Mouse (Mus musculus): Measurements from ENCODE around the gene Hdac5. TPM values are rescaled to one million over a fixed set of nuclear protein-coding genes. Genes with fewer than 3 reads are reported as not detected.
A peak's percentile ranks its signal among the peaks of the same experiment; 100 is the strongest.

The Hdac5 gene
- total RNA-seq, 2 experiments from 2014 or later: 115 to 117 TPM

DNA sequence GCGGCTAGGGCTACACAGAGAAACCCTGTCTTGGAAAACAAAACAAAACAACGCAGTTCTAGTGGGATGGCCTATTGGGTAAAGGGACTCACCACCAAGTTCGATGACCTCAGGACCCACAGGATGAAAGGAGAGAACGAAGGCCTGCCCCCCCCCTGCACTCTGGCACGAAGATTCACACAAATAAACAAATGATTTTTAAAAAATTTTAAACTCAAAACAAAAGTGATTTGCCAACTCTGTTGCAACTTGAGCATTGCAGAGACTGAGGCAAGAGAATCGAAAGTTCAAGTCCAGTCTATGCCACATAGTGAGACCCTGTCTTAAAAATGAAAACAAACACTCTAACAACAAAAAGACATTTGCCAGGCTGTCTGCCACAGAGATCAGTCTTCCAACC lies 10.7 kb upstream of the Hdac5 start:
- no peak for DNase-seq

DNA sequence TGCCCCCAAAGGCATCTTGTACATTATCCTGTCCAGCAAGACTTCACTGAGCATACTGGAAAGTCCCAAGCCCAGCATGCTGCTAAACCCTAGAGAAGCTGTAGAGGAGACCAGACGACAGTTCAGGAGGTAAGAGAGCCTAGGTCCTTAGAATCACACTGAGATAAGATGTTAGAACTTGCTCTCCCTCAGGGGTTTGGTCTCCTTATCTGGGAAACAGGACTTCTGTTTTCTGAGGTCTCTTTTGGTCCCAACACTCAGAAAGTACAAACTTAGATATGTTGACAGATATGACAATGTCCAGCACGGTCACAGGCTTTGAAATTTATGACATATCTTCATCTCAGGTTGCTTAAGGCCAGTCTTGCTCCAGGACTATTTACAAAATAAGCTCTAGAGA lies 6.1 kb upstream of the Hdac5 start:
- no peak for DNase-seq

DNA sequence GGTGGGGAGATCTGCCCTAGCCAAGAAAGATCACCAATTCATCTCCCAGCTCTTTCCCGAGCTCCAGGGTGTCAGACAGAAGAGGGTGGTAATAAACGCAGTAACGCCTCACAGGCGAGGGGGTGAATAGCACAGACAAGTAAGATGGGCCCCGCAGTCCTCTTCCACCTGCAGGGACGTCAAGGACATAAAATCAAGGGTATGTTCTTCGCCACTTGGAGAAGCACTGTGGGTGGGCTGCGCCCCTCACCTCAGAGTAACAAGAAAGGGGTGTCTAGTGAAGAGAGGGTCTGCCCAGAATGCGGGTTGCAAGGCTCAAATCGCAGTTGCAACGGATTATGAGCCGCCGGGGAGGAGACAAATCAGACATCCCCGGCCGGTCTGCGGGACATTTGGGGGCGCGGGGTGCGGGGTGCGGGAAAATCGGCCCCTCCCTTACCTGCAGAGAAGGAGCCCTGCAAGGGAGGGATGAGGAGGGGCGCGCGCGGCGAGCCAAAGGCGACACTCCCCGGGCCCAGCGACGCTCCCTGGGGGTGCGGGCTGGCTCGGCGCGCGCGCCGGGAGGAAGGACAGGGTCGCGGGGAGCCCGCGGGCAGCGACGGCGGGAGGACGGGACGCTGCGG lies 524 bp downstream of the Hdac5 start:
- DNase-seq: peak in 1 of 2 experiments; percentile 65

DNA sequence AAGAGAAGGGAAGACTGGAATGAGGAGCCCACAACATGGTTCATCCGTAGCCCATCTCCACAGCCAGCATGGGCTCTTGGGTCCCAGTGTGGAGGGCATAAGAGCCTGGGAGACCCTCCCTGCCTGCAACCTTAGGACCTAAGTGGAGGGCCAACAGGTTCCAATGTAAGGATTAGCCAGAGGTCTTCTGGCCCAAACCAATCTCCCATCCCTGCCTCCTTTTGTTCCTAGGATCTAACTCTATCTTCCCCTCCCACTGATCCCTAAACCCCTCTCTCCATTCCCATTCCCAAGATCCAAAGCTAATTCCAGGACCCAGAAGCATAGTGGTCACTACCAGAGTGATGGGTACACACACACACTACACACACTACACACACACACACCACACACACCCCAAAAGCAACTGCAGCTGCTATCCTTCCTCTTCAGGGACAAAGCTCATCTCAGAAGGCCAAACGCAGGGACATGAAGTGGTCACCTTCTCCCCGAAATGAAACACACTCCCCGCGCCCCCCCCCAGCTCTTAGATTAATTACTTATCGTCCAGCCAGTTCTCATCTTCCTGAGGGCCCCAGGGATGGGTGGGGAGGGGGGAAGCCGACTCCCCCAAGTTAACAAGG lies 1.2 kb downstream of the Hdac5 start:
- no peak for DNase-seq

DNA sequence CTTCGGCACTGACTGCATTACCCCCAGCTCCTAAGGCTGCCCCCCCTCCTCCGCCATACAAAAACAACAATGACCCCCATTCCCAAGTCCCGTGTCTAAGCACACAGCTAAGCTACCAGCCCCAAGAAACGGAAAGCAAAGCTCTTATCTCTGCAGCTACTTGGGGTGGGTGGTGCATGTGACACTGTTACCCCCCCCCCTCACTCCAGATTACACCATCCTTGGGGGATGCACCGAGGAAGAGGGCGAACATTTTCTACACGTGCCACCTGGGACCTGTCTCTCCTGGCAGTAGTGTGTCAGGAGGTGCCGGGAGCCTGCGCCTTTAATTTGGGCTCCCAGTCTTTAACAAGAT lies 1.8 kb downstream of the Hdac5 start:
- no peak for DNase-seq

DNA sequence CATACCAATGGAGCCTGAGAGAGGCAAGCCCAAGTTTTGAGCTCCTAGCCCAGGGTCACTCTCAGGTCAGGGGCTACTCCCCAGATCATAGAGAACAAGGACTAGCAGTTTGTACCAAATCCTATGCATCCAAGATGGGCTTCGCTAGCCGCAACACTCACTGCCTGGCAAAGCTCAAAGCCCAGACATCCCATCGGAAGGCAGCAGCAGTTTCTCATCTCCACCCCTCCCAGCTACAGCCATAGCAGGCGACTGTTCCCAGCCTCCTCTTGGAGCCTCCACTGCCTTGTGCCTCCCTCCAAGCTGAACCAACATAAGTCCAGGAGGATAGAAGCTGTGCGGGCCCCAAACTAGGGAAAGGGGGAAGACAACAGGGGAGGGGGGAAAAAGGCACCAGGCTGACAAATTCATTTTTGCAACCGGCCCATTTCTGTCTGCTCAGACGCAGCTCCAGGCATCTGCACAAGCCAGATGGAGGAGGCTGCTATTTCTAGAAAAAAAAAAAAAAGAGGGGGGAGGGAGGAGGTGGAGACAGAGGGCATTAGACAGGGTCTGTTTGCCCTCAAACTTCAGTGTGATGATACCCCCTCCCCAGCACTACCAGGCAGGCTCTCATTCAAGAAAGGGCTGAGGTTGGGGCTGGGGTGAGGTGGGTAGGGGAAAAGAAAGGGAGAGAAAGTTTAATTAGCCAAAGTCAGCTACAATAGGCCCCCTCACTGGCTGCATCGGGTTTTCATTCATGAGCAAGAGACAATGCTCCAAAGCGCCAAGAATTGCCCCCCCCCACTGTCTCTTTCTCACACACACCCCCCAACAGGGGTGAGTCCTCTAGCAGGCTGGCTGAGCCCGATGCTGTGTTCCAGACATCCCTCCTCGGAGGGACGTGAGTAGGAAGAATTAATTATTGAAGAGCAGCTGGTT lies 2.4 kb downstream of the Hdac5 start:
- DNase-seq: no peak

DNA sequence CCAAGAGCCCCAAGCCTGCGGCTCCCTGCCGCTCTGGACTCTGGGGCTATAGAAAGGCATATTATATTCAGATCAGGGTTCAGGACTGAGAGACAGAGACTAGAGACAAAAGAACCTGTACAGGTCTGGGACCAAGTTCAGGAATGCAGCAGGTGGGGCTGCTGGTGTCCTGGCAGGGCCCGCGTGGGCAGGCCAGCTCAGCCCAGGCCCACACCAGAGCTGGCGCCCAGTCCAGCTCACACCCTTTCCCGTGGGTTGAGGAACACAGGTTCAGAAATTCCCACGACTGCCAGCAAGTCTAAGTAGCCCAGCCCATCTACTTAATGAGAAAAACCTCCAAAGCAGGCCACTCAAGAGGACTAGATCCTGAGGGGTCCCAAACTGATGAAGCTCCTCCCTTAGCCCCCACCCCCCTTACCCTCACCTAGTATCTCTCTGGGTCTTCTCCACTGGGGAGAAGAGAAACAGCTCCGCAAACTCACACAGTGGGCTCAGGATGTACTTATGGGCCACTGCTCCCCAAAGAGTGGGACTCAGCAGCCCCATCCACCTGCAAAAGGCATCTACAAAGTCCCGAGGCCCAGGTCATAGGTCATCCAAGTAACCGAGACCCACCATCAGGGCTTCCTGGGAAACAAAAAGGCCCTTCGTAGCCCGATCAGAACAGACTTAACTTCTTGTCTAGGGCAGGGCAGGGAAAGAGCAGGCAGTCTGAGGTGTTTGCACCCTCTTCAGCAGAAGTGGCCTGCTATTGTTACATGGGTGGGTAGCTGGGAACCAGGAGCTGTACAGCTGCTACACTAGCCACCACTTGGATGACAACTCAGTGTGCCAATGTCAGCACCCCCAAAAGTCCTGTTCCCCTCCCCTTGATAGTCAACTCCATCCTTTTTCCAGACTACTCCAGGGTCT lies 3.6 kb downstream of the Hdac5 start:
- DNase-seq: peak in 1 of 2 experiments; percentile 15

DNA sequence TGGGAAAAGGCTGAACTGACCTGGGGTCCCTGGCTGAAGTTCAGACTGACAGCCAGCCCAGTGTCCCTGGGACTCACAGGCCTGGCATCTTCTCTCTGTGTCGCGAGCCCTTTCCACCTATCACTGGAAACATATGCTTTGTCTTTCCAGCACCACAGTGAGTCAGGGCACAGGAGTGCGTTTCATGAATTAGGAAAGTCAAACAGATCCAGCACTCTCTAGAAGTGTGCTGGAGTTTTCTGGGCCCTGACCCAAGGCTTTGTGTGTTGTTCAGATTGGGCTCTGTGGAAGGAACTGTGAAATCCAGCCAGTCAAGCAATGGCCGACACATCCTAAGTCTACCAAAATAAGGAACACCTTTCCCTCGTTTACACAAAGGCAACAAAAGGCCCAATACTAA lies 4.7 kb downstream of the Hdac5 start:
- DNase-seq: peak in 1 of 2 experiments; percentile 15

DNA sequence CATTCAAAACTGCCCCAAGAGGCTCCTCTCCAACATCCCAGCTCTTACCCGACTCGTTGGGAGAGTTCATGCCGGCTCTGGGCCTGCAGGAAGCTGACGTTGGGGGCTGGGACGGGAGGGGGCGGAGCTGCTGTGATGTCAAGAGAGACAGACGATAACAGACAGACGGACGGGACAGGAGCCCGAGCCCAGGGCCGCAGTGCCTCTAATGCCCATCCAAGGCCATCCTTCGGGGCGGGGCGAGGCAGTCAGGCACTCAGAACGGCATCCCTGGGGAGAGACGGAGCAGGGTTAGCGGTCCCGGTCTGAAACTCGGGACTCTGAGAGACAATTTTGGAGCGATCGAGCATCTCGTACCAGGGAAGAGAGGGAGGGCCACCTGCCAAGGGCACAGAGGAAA lies 5.3 kb downstream of the Hdac5 start:
- peak; percentile 67 to 78 for DNase-seq

DNA sequence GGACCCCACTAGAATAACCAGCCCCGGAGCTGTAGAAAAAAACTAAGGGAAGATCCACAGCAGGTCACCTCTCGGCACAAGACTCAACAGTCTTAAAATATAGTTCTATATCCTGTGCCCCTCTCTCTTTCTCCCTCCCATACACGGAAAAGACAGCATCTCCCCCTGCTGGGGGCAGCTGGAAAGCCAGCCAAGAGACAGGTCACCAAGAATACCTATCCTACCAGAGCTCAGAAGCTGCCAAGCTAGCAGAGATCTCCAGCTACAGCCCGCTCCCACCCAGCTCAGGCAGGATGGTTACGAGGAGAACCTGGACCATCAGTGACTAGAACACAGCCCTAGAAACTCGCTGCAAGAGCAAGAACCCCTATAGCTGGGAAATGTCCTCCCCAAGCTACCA lies 6.8 kb downstream of the Hdac5 start:
- peak in 1 of 2 experiments; percentile 65 for DNase-seq

DNA sequence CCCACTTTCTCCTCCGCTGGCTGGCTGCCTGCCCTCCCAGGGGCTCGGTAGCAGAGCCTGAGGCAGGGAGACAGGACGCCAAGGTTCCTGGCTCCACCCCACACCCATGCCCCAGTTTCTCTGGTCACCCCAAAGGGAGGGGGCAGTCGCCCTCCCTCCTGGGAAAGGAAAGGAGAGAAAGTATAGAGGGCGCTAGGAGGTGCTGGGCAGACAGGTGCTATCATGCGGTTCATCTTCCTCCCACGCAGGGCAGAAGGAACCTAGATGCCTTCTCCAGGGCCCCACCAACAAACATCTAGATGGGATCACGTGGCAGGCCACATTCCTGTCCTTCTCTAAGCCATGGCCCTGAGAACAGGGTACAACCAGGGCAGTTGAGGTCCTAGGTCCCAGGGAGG lies 8.0 kb downstream of the Hdac5 start:
- no peak for DNase-seq

DNA sequence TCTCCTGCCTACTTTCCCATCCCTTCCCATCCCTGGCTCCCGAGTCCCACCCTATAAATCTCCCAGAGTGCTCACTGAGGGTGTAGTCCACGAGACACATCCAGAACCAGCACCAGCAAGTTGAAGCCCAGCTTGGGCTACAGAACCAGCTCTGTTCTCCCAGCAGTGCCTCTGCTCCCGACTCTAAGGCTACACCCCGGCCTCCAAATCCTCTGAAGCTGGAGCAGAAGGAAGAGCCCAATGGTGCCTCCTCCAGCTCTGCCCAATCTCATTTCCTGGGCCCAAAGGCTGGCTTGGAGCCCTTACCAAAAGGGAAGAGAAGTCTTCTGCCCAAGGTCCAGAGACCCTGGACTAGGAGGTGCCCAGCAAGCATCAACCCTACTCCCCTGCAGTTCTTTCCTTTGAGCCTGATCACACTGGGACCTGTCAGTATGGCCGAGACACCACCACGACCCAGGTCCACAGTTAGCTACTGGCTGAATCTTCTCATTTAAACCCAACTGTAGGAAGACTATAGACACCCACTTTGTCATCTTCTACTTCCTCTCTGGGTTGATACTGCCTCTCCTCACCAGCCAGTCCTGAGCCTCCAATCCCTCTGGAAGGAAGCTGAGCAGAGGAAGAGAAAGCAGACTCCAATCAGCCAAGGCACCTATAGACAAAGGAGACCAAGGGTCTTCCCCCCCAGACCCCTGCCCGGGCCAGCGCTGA lies 8.6 kb downstream of the Hdac5 start:
- DNase-seq: peak in 1 of 2 experiments; percentile 20

DNA sequence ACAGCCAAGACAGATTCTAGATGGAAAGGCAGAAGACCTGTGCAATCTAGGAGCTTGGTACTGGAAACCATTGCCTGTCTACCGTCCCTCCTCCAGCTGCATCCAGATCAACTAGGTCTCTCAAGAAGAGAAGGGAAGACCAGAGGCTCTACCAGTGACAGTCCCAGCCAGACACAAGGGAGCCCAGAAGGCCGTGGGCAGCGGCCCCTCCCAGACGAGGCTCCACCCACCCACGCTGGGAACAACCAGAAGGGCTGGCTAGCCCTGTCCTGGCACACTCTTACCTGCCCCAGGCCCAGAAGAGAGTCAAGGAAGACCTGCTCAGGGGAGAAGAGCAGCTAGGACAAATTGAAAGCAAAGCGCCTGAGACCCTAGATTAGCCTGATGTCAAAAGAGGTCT lies 9.5 kb downstream of the Hdac5 start:
- peak in 1 of 2 experiments; percentile 48 for DNase-seq

DNA sequence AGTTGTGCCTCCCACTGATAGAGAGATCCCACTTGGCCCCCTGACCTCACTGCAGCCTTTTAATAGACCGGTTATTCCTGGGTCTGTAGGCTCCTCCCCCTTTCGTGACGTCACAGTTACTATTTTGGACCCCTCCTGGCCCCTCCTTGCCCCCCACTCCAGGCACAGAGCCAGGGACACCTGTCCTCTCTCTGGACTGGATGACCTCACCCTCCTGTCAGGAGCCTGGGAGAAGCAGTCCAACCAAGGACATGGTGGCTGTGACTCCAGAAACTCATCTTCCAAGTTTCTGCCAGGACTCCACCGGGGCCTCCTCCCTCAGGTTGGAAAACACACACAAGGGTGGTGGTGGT lies 10.0 kb downstream of the Hdac5 start:
- peak; percentile 91 to 92 for DNase-seq

DNA sequence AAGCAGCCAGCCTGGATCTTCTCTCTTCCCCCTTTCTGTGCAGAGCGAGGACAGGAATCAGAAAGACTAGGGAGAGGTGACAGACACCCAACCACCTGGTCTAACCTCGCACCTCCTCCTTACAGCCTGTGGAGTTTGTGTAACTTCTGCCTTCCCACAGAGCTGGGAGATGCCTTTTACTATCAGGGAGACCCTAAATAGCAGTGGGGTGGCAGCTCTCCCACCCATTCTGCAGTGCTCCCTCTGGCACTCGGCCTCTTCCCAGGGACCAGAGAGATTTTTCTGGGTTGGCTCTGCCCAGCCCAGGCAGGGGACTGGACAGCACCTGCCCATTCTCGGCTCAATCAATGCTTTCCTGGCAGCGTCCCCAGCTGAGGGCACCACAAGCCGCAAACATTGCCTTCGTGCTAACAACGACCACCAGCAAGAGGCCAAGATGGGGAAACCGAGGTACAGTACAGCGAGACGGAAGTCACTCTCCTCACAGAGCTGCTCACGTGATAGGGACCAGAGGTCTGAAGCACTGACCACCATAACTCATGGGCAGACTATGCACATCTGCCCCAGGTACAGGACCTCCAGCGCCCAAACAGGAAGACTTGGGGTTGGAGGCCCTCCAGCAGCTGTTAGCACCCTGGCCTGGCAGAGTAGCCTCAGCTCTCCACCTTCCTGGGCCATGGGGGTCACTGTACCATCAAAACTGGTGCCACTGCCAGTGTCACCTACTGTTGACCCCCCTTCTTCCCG lies 10.5 kb downstream of the Hdac5 start:
- no peak for DNase-seq

DNA sequence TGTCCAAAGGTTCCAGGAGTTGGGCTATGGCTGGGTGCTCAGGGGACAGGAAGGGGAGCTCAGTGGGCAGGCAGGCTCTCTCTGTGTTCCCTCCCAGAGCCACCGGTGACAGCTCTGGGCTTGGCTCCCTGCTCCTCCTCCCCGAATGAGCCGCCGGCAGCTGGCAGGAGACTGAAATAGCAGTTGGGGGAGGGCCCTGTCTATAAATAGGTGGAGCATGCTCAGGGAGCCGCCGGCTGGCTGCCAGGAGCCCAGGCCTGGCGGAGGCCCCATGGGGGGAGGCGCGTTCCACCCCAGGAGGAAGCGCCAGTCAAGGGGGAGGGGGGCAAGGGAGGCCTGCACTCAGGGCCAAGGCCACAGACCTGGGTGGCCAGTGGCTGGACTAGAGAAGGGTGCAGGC lies 11.2 kb downstream of the Hdac5 start:
- DNase-seq: peak; percentile 96 to 98

DNA sequence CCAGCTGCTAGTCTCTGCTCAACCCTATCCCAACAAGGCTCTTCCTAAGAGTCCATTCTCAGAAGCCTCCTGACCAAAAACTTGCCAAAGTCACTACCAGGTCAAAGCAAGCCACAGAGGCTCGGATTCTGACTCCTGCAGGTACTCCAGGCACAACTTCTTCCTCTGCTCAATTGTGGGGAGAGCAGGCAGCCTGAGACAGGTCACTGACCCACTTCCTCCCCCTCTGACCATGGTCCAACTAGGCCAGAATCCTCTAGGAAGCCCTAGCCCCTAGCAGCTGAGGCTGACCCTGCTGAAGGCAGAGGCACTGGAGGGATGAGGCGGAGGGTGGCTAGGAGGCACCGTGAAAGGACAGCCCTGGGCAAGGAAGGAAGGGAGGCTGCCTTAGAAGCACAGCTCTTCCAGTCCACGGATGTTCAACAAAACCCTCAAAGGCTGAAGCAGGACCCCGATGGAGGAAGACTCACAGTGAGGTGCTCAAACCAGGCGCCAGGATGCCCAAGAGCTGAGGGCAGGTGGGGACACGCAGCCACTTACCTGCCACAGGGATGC lies 12.0 kb downstream of the Hdac5 start:
- no peak for DNase-seq

DNA sequence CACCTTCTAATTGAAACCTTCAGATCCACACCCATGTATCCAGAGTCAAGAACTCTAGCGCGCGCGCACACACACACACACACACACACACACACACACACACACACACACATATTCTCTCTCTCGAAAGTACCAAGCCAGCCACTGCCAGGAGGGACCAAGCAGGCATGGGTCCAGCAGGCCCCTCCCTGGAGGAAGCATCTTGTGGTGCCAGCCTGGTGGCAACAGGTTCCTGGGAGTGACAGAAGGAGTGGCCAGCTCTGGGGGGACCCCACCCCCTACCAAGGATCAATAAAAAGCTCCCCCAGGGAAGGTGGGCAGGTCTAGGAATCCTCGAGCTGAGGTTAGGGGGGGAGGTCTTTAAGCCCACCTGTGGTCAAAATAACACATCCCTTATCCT lies 12.6 kb downstream of the Hdac5 start:
- DNase-seq: no peak

DNA sequence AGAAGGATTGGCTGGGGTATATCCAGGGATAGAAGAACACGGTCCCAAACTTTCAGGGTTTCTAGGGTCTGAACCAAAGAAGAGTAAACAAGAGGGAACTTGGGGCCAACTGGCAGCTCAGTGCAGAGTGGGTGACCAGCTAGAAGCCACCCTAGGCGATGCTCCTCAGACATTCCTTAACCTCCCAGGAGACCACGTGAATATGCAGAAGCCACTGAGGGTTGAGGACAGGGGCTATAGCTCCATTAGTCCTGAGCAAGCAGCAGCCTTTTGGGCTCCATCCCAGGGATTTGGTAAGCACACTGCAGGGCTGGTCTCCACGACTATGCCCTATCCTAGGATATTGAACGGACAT lies 13.1 kb downstream of the Hdac5 start:
- peak in 1 of 2 experiments; percentile 63 for DNase-seq

DNA sequence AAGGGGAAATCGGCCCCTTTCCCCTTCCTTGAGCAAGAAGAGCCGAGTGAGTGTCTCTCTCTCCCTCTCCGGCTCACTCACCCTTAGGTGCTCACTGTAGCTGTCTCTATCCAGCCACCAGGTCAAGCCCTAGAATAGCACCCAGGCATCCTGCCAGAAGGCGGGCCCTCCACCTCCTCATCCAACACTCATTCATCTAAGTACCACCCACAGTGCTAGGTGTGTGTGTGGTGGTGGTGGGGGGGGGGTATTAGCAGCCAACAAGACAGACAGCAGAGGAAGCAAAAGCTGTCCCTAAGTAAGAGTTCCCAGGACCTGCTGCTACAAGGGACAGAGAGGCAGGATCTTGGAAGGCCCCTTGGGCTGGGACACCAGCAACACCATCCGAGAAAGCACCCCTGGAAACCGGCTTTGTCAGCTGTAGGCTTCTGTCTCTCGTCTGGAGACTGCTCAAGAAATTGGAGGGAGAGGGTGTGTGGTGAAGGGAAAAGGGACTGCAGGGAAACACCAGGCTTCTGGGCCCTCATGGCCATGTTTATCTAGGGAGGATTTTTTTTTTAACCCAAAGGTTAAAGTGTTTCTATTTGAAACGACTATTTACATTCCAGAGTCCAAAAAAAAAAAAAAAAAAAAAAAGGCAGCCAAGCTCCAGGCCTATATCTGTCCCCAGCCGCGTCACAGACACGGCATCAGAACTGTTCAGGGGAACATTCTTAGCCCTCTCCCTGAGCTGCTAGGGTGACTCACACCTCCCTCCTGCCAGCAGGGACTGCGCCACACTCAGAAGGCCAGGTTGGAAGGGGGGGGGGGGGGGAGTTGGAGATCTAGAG lies 13.7 kb downstream of the Hdac5 start:
- DNase-seq: peak; percentile 74 to 86

Measured in heart, adult 18-20 months (tissue).